Mouse (Mus musculus): ENCODE data around the gene Esam.

Gene Esam

GRCm38 (mm10) chr9:37530888-37531705 is 3.2 kb downstream of the Esam start:
- peak; percentile 69 for DNase-seq (ENCODE audit: low spot score)

DNA sequence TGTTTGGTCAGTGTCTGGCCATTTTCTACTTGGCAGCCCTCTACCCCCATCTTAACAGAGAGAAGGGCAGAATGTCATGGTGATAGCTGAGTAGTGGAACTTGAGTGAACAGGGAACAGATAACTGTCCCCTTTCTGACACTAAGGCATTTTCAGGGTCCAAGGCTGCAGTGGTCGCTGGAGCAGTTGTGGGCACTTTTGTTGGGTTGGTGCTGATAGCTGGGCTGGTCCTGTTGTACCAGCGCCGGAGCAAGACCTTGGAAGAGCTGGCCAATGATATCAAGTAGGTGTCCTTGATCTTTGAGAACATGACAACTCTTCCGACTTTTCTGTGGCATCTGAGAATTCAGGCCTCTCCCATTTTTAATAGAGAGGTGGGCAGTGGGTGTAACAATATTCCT is 9.0 kb downstream of the Esam start:
- no peak for DNase-seq (ENCODE audit: low spot score)

DNA sequence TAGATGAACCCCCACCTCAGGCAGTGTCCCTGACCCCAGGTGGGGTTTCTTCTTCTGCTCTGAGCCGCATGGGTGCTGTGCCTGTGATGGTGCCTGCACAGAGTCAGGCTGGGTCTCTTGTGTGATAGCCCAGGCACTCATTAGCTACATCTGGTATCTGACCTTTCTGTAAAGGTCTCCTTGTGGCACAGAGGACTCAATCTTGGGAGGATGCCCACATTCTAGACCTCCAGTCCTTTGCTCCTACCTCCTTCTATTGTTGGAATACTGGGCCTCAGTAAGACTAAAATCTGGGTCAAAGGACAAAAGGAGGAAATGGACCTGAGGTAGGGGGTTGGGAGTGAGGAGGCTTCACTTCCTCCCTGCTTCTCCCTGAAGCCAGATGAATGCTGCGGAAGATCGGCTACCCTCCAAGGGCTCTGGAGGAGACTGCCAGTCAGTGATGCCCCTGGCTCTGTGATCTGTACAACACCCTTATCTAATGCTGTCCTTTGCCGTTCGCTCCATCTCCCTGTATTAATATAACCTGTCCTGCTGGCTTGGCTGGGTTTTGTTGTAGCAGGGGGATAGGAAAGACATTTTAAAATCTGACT is 9.9 kb downstream of the Esam start:
- no peak for DNase-seq (ENCODE audit: low spot score)

DNA sequence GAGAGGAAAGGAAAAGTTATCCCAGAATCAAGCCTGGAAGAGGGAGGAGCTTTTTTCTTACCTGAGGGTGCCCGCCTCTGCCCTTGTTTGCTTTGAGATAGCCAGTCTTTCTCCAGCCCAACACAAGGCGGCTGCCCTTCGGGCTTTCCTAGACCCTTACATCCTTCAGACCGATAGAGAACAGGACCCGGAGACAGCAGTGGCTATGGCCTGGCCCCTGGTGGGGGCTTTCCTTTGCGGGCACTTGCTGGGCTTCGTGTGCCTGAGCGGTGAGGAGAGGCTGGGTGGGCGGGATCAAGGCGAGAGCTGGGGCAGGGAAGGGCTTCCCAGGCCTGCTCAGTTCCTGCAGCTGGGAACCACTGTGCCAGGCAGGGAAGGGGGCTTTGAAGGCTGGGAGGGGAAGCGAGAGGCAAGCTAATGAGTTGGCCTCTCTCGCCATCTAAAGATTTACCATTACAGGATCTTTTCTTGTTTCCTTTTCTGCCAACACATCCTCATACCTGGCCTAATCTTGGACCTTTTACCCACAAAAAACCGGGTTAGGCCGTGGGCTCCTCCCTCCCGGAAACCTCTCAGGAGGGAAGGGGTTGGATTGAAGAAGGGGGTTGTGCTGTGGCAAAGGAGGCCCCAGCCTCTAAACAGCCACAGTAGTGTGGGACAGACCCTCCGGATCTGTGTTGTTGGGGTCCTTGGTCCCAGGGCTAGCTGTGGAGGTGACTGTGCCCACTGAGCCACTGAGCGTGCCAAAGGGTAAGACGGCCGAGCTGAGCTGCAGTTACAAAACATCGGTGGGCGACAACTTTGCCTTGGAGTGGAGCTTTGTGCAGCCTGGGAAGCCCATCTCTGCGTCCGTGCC is 11.5 kb downstream of the Esam start, which contains the start of gene Vsig2:
Vsig2 (plus strand) TSS at position 86 of the 856 bp plus-strand sequence.
- DNase-seq (ENCODE audit: low spot score) = no peak

GRCm38 (mm10) chr9:37540226-37540625 is 12.3 kb downstream of the Esam start:
- no peak for DNase-seq (ENCODE audit: low spot score)

GRCm38 (mm10) chr9:37540701-37541575 is 13.1 kb downstream of the Esam start:
- DNase-seq (ENCODE audit: low spot score) = no peak

DNA sequence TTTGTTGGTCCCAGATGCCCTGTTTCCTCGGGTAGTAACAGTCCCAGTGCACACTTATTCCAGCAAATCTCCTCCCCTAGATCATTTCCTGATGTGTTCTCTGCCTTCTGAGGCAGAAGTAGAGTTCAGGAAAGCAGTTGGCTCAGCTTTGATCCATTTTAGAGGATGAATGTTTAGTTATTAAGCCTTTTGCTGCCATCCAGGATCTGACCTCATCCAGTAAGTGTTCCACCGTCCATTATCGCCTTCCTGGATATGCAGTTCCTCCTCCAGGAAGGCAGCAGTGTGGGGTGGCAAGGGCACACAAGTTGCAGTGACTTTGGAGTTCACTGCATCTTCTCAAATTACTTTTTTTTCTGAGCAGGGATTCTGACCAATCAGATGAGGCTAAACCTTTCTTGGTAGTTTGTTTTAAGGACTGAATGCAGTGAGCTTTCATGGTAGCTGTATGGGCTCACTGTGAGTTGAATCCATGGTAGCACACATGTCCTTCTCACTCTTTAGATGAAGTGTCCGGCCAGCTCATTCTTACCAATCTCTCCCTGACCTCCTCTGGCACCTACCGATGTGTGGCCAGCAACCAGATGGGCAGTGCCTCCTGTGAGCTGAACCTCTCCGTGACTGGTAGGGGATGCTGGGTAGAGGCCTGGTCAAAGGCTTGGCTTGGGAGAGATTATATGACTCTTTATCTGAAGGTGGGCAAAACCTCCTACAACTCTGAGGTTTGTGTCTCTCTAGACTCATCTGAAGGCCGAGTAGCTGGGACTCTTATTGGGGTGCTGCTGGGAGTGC is 14.2 kb downstream of the Esam start:
- no peak for DNase-seq (ENCODE audit: low spot score)

GRCm38 (mm10) chr9:37543869-37544440 is 16.1 kb downstream of the Esam start:
- DNase-seq (ENCODE audit: low spot score) = no peak

- DNase-seq (ENCODE audit: low spot score) = peak; percentile 82
These were observed 16.7 kb downstream of the Esam start for GRCm38 (mm10) chr9:37544447-37545165.

GRCm38 (mm10) chr9:37545166-37545610 is 17.3 kb downstream of the Esam start:
- DNase-seq (ENCODE audit: low spot score) = no peak

DNA sequence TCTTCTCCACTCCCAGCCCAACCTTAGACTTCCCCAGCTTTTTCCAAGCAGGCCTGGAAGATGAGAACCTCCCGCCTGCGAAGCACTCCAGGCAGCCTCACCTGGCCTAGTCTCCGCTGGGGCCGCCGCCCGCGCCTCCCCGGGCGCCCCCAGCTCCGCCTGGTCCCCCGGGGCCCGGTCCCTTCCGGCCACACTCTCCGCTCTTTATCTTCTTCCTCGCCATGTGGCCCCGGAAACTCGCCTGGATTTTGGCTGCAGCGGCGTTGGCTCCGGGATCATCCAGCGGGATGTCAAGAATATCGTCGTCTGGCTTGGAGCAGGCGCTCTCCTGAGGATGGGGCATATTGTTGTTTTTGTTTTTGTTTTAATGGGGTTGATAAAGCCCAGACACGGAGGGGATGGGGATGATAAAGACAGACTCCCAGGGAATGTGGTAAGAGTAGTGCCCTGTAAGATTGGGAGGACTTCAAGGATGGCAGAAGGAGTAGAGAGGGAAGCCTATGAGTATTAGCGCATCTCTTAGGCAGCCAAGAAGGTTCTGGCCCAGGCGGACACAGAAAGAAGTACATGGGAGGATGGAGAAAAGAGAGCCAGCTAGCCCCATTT is 18.1 kb downstream of the Esam start:
- no peak for DNase-seq (ENCODE audit: low spot score)

GRCm38 (mm10) chr9:37546889-37547288 is 19.0 kb downstream of the Esam start:
- no peak for DNase-seq (ENCODE audit: low spot score)

GRCm38 (mm10) chr9:37550435-37550834 is 22.6 kb downstream of the Esam start:
- DNase-seq (ENCODE audit: low spot score) = no peak

DNA sequence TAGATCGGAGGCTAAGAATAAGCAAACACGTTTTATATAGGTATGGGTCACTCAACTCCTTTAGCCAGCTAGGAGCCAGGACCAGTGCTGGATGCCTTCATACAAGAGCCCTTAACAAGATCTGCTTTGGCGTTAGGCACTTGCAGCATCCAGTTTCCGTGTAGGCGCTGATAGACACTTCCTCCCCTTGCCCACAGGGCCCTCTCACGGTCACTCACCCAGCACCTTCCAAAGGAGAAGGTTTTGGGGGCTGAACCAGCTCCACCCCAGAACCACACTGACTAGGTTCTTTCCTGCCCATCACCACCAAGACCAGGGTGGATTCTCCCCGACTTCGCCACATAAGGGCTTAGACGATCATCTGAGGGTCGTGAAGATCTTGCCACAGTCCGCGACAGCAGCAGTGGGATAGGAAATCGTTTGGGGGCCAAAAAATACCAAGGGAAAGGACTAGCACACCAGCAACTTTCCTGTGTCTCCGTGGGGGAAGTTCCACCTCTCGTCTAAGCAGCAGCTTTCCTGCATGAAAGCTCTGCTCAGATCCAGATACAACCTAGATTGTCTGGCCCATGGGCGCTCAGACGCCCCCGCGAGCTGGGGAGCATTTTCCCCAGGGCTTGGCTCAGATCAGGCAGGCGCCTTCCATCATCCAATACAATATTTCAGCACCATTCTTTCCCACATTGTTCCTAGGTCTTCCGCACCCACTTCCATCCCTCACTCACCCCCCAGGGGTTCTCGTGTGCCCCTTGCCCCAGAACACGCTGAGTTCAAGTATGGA is 24.1 kb downstream of the Esam start:
- no peak for DNase-seq (ENCODE audit: low spot score)

GRCm38 (mm10) chr9:37552536-37553293 is 24.8 kb downstream of the Esam start, which contains the start of gene Nrgn:
TSS of gene Nrgn (minus strand) at chr9:37552904.
- peak; percentile 82 for DNase-seq (ENCODE audit: low spot score)

- no peak for DNase-seq (ENCODE audit: low spot score)
These were observed 26.4 kb downstream of the Esam start for GRCm38 (mm10) chr9:37554279-37554678.
